Mouse (Mus musculus): ENCODE results near the gene Micu1.

Gene Micu1

GRCm38 (mm10) chr10:59908776-59909315, 206.6 kb downstream of the Micu1 start:
- no peak for DNase-seq

GRCm38 (mm10) chr10:59909357-59909847, 207.1 kb downstream of the Micu1 start:
- peak; percentile 76 to 81 for DNase-seq

GRCm38 (mm10) chr10:59911091-59911490, 208.8 kb downstream of the Micu1 start:
- peak in 1 of 2 experiments; percentile 51 for DNase-seq

DNA sequence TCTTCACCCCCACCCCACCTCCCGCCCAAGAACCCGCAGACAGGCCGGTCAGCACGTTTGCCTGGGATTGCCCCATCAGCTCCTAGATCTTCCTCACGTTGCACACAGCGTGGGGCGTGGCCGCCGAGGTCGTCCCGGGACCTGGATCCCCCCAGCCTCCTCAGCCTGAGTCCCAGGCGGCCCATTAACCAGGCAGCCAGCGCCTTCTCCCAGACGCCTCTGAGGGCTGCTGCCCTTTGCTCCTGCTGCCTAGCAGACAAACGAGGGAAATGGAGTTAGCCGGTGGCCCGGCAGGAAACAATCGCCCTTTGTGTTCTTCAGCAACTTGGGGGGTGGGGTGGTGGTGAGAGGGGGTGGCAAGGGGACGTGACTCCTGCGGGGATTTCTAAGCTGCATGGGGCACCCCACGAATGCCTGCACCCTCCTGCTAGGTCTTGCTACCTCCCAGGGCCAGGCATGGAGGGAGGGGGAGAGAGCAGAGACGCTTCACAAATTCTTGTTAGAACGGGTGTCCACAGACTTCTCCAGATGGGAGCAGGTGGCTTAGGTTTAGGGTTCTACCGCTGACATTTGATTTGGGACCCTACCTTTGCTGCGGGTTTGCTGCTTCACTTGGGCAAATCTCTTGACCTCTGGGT, 209.4 kb downstream of the Micu1 start:
- peak; percentile 72 to 76 for DNase-seq
